Mouse (Mus musculus): ENCODE results near the gene Arhgap31. TPM values are rescaled to one million over a fixed set of nuclear protein-coding genes. Genes with fewer than 3 reads are reported as not detected.
"Not testable (repeated sequence)": the region's sequence is repeated elsewhere in the genome, so short reads cannot be mapped to it uniquely, and the experiment has no call there.

The Arhgap31 gene
- total and polyA plus RNA-seq, 3 experiments = 0.01 to 0.04 TPM; not detected in 1

DNA sequence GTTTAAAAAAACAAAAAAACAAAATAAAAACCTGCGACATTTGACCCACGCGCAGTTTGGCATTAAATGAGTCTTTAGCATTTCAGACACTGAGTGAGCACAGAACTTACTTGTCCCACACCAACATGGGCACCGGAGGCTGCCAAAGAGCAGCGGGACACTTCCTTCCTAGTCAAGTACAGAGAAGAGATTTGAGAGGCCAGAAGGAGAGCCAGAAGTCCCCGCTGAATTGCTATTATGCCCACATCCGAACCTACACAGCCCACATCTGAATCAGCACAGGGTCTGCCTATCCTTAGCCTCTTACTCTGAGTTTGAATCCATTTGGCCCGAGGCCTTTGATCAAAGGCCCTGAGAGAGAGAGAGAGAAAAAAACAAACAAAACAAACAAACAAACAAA lies 11.2 kb upstream of the Arhgap31 start:
- H3K27me3 ChIP-seq (ENCODE audit: control insufficient read depth in 1 of 2, insufficient read depth in 2 of 2, low read length in 2 of 2) = no peaks in the 10 kb centered on the region; a peak in 1 of 4 replicates
- no peaks in the 10 kb centered on the region for H3K4me1 ChIP-seq (ENCODE audit: control insufficient read depth in 1 of 2, insufficient read depth in 2 of 2, low read length in 2 of 2)
- no peaks in the 10 kb centered on the region for H3K36me3 ChIP-seq (ENCODE audit: control insufficient read depth in 1 of 2, insufficient read depth in 2 of 2, low read length in 2 of 2)
- no peak overlapping the region for H3K27ac ChIP-seq (ENCODE audit: control insufficient read depth, low read depth, low read length)
- no peak overlapping the region for H3K9ac ChIP-seq (ENCODE audit: control insufficient read depth, low read depth, low read length, poor library complexity, severe bottlenecking)
- no peaks in the 10 kb centered on the region for H3K9me3 ChIP-seq (replicated peaks; ENCODE audit: insufficient read depth, low read length)
- DNase-seq (ENCODE audit: low read depth, low spot score) = no peak
- H3K79me2 ChIP-seq (ENCODE audit: control insufficient read depth, insufficient read depth, low read length, poor library complexity) = no peaks in the 10 kb centered on the region
- no peak overlapping the region for H3K4me3 ChIP-seq (ENCODE audit: control insufficient read depth in 1 of 2, insufficient read depth in 1 of 2, low read depth in 2 of 2, low read length in 2 of 2)
- TF ChIP-seq MAX (IDR thresholded peaks at IDR 0.05; ENCODE audit: low read length) = no peak
- no peak for TF ChIP-seq POLR2AphosphoS5 (IDR thresholded peaks at IDR 0.05; ENCODE audit: borderline replicate concordance, low read depth, low read length)
- no peak for TF ChIP-seq EP300 (IDR thresholded peaks at IDR 0.05; ENCODE audit: low read depth in 1 of 2, low read length in 2 of 2)
- TF ChIP-seq TCF12 (IDR thresholded peaks at IDR 0.05; ENCODE audit: low read depth, low read length) = no peak
- no peak for TF ChIP-seq MYB (IDR thresholded peaks at IDR 0.05; ENCODE audit: low read depth, low read length)

GRCm38 (mm10) chr16:38721377-38721776 lies 8.3 kb upstream of the Arhgap31 start:
- Histone ChIP-seq H3K4me3 (ENCODE audit: control insufficient read depth in 1 of 2, insufficient read depth in 1 of 2, low read depth in 2 of 2, low read length in 2 of 2) (no peak overlapping the region), H3K4me1 (ENCODE audit: control insufficient read depth in 1 of 2, insufficient read depth in 2 of 2, low read length in 2 of 2) (no peaks in the 10 kb centered on the region), H3K9ac (ENCODE audit: control insufficient read depth, low read depth, low read length, poor library complexity, severe bottlenecking) (no peak overlapping the region), H3K27me3 (ENCODE audit: control insufficient read depth in 1 of 2, insufficient read depth in 2 of 2, low read length in 2 of 2) (no peaks in the 10 kb centered on the region; a peak in 1 of 4 replicates), H3K79me2 (ENCODE audit: control insufficient read depth, insufficient read depth, low read length, poor library complexity) (no peaks in the 10 kb centered on the region), H3K27ac (ENCODE audit: control insufficient read depth, low read depth, low read length) (no peak overlapping the region), H3K36me3 (ENCODE audit: control insufficient read depth in 1 of 2, insufficient read depth in 2 of 2, low read length in 2 of 2) (no peaks in the 10 kb centered on the region), H3K9me3 (replicated peaks; ENCODE audit: insufficient read depth, low read length) (no peaks in the 10 kb centered on the region)
- TF ChIP-seq NRF1 (IDR thresholded peaks at IDR 0.05; ENCODE audit: insufficient read depth, low read depth, low read length, poor library complexity, severe bottlenecking) (no peak), RAD21 (IDR thresholded peaks at IDR 0.05; ENCODE audit: low read depth, low read length) (no peak), CHD2 (IDR thresholded peaks at IDR 0.05; ENCODE audit: low read length) (no peak), MEF2A (IDR thresholded peaks at IDR 0.05; ENCODE audit: extremely low read depth, insufficient replicate concordance, low read depth, low read length, poor library complexity, severe bottlenecking) (no peak), ZNF384 (IDR thresholded peaks at IDR 0.05; ENCODE audit: low read depth, low read length) (no peak)
- no peak for DNase-seq (ENCODE audit: low read depth, low spot score)

DNA sequence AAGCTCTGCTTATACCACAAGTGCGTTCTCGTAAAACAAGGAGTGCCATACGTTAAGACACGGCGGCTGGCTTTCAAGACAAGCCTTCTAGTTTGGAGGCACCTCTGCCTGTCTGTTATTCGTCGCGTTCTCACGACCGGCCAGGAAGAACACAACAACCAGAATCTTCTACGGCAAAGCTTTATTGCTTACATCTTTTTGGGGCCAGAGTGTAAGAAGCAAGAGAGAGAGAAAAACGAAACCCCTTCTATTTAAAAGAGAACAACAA lies 1.1 kb upstream of the Arhgap31 start:
- not testable (repeated sequence) for H3K27me3 ChIP-seq (ENCODE audit: control insufficient read depth in 1 of 2, insufficient read depth in 2 of 2, low read length in 2 of 2); H3K4me3 ChIP-seq (ENCODE audit: control insufficient read depth in 1 of 2, insufficient read depth in 1 of 2, low read depth in 2 of 2, low read length in 2 of 2); DNase-seq (ENCODE audit: low read depth, low spot score); H3K79me2 ChIP-seq (ENCODE audit: control insufficient read depth, insufficient read depth, low read length, poor library complexity); H3K36me3 ChIP-seq (ENCODE audit: control insufficient read depth in 1 of 2, insufficient read depth in 2 of 2, low read length in 2 of 2); H3K9me3 ChIP-seq (replicated peaks; ENCODE audit: insufficient read depth, low read length); H3K9ac ChIP-seq (ENCODE audit: control insufficient read depth, low read depth, low read length, poor library complexity, severe bottlenecking); H3K4me1 ChIP-seq (ENCODE audit: control insufficient read depth in 1 of 2, insufficient read depth in 2 of 2, low read length in 2 of 2); H3K27ac ChIP-seq (ENCODE audit: control insufficient read depth, low read depth, low read length)
